Mouse (Mus musculus) bone marrow macrophage, adult 2 months (primary cell): ENCODE measurements around the gene Stab1. TPM values are rescaled to one million over a fixed set of nuclear protein-coding genes. Genes with fewer than 3 reads are reported as not detected.

Experiments used
- H3K27ac ChIP-seq: 2 replicates; pipeline ENCODE4 v1.5.1; 2012; ENCODE audit warnings: low read depth, low read length; ENCODE audit not compliant: insufficient read depth
- H3K4me1 ChIP-seq: 2 replicates; pipeline ENCODE4 v1.6.1; 2012; ENCODE audit warnings: low read length; ENCODE audit not compliant: control insufficient read depth, insufficient read depth
- H3K4me3 ChIP-seq: 2 replicates; pipeline ENCODE4 v1.5.1; 2012; ENCODE audit warnings: mild to moderate bottlenecking, low read length, moderate library complexity; ENCODE audit not compliant: insufficient read depth
- CTCF ChIP-seq: IDR thresholded peaks from 2 replicates; pipeline ENCODE4 v1.5.1; 2012; ENCODE audit warnings: low read depth, mild to moderate bottlenecking, low read length, moderate library complexity
- POLR2A ChIP-seq: IDR thresholded peaks from 2 replicates; pipeline ENCODE4 v1.6.1; 2012; ENCODE audit warnings: mild to moderate bottlenecking, low read depth, low read length, borderline replicate concordance
- polyA plus RNA-seq: library from polyadenylated mRNA; stranded (reverse); fragments of >200 nt; gene quantifications from 2 replicates; pipeline ENCODE4 v1.2.4, GENCODE M21; 2012; ENCODE audit not compliant: missing spikeins, insufficient read depth, insufficient read length

Stab1 gene
- polyA plus RNA-seq, 1 experiment = 1,445 TPM

- TF ChIP-seq CTCF (no peak), POLR2A (no peak)
- H3K4me3 ChIP-seq = no peak overlapping the region
- H3K4me1 ChIP-seq = no peaks in the 10 kb centered on the region
- H3K27ac ChIP-seq = no peak overlapping the region
These were observed 28.3 kb downstream of the Stab1 start for GRCm38 (mm10) chr14:31140141-31140540.

- no peaks in the 10 kb centered on the region for H3K4me1 ChIP-seq
- no peak overlapping the region for H3K27ac ChIP-seq
- H3K4me3 ChIP-seq = no peak overlapping the region
- no peak for TF ChIP-seq CTCF
- no peak for TF ChIP-seq POLR2A
These were observed 28.8 kb downstream of the Stab1 start for GRCm38 (mm10) chr14:31139666-31140065.

GRCm38 (mm10) chr14:31138897-31139429 lies 29.5 kb downstream of the Stab1 start:
- H3K27ac ChIP-seq = no peak overlapping the region
- TF ChIP-seq POLR2A (no peak), CTCF (no peak)
- H3K4me3 ChIP-seq = no peak overlapping the region
- H3K4me1 ChIP-seq = no peaks in the 10 kb centered on the region

- H3K4me3 ChIP-seq = no peak overlapping the region
- H3K27ac ChIP-seq = no peak overlapping the region
- H3K4me1 ChIP-seq = no peaks in the 10 kb centered on the region
- no peak for TF ChIP-seq POLR2A
- TF ChIP-seq CTCF = no peak
These were observed 30.1 kb downstream of the Stab1 start for GRCm38 (mm10) chr14:31138219-31138896.

- Histone ChIP-seq H3K4me3 (no peak overlapping the region), H3K27ac (no peak overlapping the region), H3K4me1 (peaks cover 5% of the 10 kb centered on the region; the same call in 1 of the 2 replicates)
- no peak for TF ChIP-seq CTCF
- TF ChIP-seq POLR2A = no peak
These were observed 30.6 kb downstream of the Stab1 start for GRCm38 (mm10) chr14:31137791-31138190.

GRCm38 (mm10) chr14:31137281-31137595 lies 31.2 kb downstream of the Stab1 start:
- TF ChIP-seq CTCF = no peak
- TF ChIP-seq POLR2A = no peak

GRCm38 (mm10) chr14:31136411-31137280 lies 31.8 kb downstream of the Stab1 start:
- no peak overlapping the region for H3K4me3 ChIP-seq
- TF ChIP-seq CTCF (no peak), POLR2A (no peak)
- no peak overlapping the region for H3K27ac ChIP-seq
- peaks cover 13% of the 10 kb centered on the region for H3K4me1 ChIP-seq

More at GRCm38 (mm10) chr14:31137281-31137595, 31.2 kb downstream of the Stab1 start:
- H3K27ac ChIP-seq = no peak overlapping the region
- H3K4me1 ChIP-seq = peaks cover 10% of the 10 kb centered on the region; the same call in 1 of the 2 replicates
- H3K4me3 ChIP-seq = no peak overlapping the region

GRCm38 (mm10) chr14:31135495-31136410 lies 32.7 kb downstream of the Stab1 start:
- no peak overlapping the region for H3K4me3 ChIP-seq
- peaks cover 13% of the 10 kb centered on the region for H3K4me1 ChIP-seq
- no peak for TF ChIP-seq CTCF
- no peak for TF ChIP-seq POLR2A
- H3K27ac ChIP-seq = no peak overlapping the region

GRCm38 (mm10) chr14:31134015-31135000 lies 34.1 kb downstream of the Stab1 start:
- Histone ChIP-seq H3K4me3 (no peak overlapping the region), H3K4me1 (peaks cover 14% of the 10 kb centered on the region), H3K27ac (no peak overlapping the region)
- TF ChIP-seq POLR2A (no peak), CTCF (no peak)
